Mouse (Mus musculus) lung, postnatal 36 days (tissue): Measurements from ENCODE around the gene Cflar.
"Not testable (repeated sequence)": the region's sequence is repeated elsewhere in the genome, so short reads cannot be mapped to it uniquely, and the experiment has no call there.

ENCODE experiments used
- DNase-seq: peaks from one replicate; pipeline ENCODE4 v3.0.0; 2022; ENCODE audit warnings: mixed read lengths

Gene Cflar

GRCm38 (mm10) chr1:58788410-58788809 lies 77.1 kb downstream of the Cflar start:
- no peak for DNase-seq

DNA sequence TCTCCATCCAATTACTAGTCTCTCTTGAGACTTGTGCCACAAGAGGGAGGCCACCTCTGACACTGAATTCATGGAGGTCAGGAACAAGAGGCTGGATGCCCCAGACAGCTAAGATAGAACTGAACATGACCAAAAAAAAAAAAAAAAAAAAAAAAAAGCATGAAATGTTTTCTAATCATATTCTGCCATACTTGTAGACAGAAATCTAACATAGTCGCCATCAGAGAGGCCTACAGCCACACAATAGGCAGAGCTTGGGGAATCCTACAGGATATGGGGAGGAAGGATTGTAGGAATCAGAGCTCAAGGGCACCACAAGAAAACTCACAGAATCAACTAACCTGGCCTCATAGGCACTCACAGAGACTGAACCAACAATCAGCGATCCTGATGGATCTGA lies 83.4 kb downstream of the Cflar start:
- DNase-seq: no peak

DNA sequence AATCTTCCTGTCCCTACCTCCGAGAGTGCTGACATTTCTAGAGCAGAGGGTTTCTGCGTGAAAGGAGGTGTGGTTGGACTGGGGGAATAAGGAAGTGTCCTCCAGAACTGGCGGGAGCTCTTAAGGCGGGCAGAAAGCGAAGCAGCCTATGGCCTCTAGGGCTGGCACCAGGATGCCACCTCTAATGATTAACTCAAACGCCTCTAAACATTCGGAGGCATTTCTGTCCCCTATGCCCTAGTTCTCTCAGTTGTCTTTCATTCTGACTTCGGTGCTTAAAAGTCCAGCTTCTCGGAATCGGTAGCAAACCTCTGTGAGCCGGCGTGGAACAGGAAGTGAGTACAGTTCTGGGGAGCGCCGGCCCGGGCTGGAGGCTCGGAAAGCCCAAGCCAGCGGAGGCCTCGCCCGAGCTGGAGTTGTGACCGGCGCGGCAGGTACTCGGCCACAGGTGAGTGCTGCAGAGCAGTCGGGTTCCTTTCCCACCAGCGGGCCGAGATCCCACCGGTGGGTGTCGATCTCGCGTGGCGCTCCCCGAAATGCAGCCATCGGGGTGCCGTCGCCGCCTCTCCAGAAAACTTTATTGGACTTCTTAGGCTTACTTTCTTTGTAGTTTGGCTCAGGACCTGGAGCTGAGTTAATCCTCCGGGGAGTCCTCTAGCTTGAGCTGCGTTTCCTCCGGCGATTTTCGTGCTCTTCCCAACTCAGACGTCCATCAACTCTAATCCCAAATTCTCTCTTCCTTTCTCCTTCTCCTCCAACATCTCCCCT lies 84.2 kb downstream of the Cflar start, which contains the start of gene Casp8:
Gene Casp8, plus strand, starts transcription at position 84 of the 768 bp plus-strand sequence.
- DNase-seq: peak; percentile 77

GRCm38 (mm10) chr1:58796059-58796363 lies 84.7 kb downstream of the Cflar start:
- no peak for DNase-seq

GRCm38 (mm10) chr1:58796853-58797252 lies 85.5 kb downstream of the Cflar start:
- DNase-seq: no peak

DNA sequence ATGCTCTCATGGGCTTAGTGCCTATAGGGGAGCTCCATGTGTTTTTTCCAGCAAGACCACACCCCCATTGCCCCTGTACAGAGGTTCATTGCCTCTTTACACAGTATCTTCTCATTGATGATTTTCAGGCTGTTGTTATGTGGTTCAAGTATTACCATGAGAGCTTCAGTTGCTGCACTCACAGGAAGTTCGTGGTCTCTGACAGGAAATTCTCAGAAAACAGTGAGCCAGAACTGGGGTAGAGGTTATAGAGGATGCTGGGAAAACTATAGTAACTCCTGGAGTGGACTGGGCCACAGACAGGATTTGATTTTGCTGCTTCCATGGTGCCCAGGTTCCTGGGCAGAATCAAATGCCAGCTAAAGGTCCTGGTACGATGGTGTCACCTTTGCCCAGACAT lies 86.1 kb downstream of the Cflar start:
- peak; percentile 62 for DNase-seq

DNA sequence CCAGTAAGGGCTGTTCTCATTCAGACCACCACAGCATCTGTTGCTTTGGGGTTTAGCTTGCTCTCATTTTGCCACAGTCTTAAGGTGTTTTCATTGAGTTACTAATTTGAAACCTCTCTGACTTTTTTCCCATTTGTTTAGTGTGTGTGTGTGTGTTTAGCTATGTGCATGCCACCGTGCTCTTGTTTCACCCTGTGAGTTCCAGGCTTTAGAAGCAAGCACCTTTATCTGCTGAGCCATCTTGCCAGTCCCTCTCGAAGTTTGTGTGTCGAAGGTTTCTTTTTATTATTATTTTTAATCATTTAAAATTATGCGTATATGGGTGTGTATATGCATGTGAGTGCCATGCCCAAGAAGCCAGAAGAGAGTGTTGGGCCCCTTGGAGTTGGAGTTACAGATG lies 87.6 kb downstream of the Cflar start:
- no peak for DNase-seq

- DNase-seq: not testable (repeated sequence)
Observed at GRCm38 (mm10) chr1:58800644-58801043, 89.3 kb downstream of the Cflar start.

- DNase-seq: no peak
Observed at GRCm38 (mm10) chr1:58801558-58802285, 90.4 kb downstream of the Cflar start.

GRCm38 (mm10) chr1:58802322-58803273 lies 91.3 kb downstream of the Cflar start:
- peak; percentile 79 for DNase-seq

GRCm38 (mm10) chr1:58803531-58803930 lies 92.2 kb downstream of the Cflar start:
- peak; percentile 41 for DNase-seq

GRCm38 (mm10) chr1:58806651-58807050 lies 95.3 kb downstream of the Cflar start:
- DNase-seq: peak; percentile 30
